Mouse (Mus musculus) bone marrow, adult 2 months (tissue): Measurements from ENCODE around the gene Cotl1.

Experiments
- CTCF ChIP-seq: fragments of 200-500 bp; IDR thresholded peaks from 2 replicates; pipeline ENCODE4 v1.5.1; 2011; ENCODE audit warnings: low read length, control low read depth; ENCODE audit not compliant: control insufficient read depth, insufficient read depth
- POLR2A ChIP-seq: fragments of 200-500 bp; IDR thresholded peaks from 2 replicates; pipeline ENCODE4 v1.6.1; 2011; ENCODE audit warnings: low read depth, mild to moderate bottlenecking, control low read depth, low read length, borderline replicate concordance; ENCODE audit not compliant: control insufficient read depth

DNA sequence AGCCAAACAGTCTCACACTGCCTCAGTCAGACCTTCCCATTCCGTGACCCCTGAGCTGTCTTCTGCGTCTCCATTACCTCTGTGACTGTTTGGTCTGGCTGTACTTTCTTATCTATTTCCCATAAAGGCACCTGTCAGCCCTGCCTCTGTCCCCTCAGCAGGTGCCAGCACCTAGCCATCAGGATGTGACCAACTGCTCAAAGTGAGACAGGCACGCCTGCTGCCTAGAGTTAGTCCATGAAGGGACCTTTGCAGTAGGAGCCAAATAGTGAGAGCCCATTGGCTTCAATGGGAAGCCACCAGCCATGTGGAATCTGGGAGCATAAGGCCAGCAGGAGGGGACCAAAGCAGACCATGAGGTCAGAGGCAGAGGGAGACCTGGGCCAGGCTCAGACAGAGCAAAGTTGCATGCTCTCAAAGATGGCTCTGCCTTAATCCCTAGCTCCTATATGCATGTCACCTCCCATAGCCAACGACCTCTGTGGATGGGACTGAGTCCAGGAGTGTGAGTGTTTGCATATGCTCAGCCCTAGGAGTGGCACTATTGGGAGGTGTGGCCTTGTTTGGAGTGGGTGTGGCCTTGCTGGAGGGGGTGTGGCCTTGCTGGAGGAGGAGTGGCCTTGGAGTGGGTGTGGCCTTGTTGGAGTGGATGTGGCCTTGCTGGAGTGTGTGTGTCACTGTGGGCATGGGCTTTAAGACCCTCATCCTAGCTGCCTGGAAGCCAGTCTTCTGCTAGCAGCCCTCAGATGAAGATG, 59.1 kb downstream of the Cotl1 start:
- TF ChIP-seq CTCF (no peak), POLR2A (no peak)
